ENCODE assay signal across 12 mouse cellular contexts in the genomic region with DNA sequence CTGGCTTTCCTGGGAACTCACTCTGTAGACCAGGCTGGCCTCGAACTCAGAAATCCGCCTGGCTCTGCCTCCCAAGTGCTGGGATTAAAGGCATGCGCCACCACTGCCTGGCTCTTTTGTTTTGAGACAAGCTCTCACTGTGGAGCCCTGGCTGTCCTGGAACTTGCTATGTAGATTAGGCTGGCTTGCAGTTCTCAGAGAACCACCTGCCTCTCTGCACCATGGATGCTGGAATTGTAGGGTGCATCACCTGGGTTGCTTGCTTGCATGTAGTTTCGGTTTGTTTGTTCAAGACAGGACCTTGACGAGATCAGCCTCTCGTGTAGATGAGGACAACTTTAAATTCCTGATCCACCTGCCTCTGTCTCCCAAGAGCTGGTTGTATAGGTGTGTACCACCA. TPM values are rescaled to one million over a fixed set of nuclear protein-coding genes. Genes with fewer than 3 reads are reported as not detected.
DNase-seq lines count a peak whose midpoint lies in the region; ATAC-seq and TF ChIP-seq lines count a peak whose summit lies in the region.
"Had no signal": no experiment of that assay in that cellular context is flagged by ENCODE, and none has a peak within 500 bp of the region (broad histone marks: within the 10 kb centered on the region; RNA-seq: fewer than 3 reads in every experiment).

No protein-coding gene starts in this region.

- TF ChIP-seq CTCF in lung, postnatal 0 days (IDR thresholded peaks at IDR 0.05), result no peak

- peaks cover 6% of the 10 kb centered on the region; the same call in 1 of the 2 replicates for H3K4me1 ChIP-seq in lung, postnatal 0 days (ENCODE audit: insufficient read depth, low read depth, low read length)
- H3K4me1 ChIP-seq in liver, embryonic 16.5 days (ENCODE audit: control insufficient read depth, low read depth, low read length), result peaks cover 31% of the 10 kb centered on the region
- H3K4me1 ChIP-seq: neural tube, embryonic 12.5 days had no signal

- 73% methylated on average over 6 of the region's 6 CpGs for WGBS in lung, postnatal 0 days
- 77% methylated on average over 6 of the region's 6 CpGs for WGBS in liver, embryonic 16.5 days (ENCODE audit: insufficient replicate concordance)

- H3K9ac ChIP-seq in lung, postnatal 0 days (replicated peaks; ENCODE audit: low read depth), result no peak overlapping the region
- peak overlapping the region; percentile 37 for H3K9ac ChIP-seq in liver, embryonic 16.5 days (ENCODE audit: low read depth, low read length)
- H3K9ac ChIP-seq: forebrain, embryonic 15.5 days; neural tube, embryonic 12.5 days had no signal

- H3K4me3 ChIP-seq in lung, postnatal 0 days (ENCODE audit: low read depth, low read length), result no peak overlapping the region
- peak overlapping the region; percentile 51 for H3K4me3 ChIP-seq in liver, embryonic 16.5 days (ENCODE audit: low read depth, low read length)
- H3K4me3 ChIP-seq: forebrain, embryonic 15.5 days; neural tube, embryonic 12.5 days had no signal

- peak overlapping the region; percentile 52; the same call in 1 of the 2 replicates for H3K4me2 ChIP-seq in lung, postnatal 0 days (replicated peaks; ENCODE audit: low read depth, low read length)
- peak overlapping the region; percentile 67 for H3K4me2 ChIP-seq in liver, embryonic 16.5 days (ENCODE audit: low read depth, low read length)
- H3K4me2 ChIP-seq: forebrain, embryonic 15.5 days; neural tube, embryonic 12.5 days had no signal

- DNase-seq in CD4-positive, CD25-positive, alpha-beta regulatory T cell, adult 2 months (ENCODE audit: low read depth, low spot score), result peak; percentile 33
- DNase-seq in lung, postnatal 0 days (ENCODE audit: low spot score), result no peak
- DNase-seq in lung, postnatal 25 days (ENCODE audit: low spot score), result no peak
- peak; percentile 32 for DNase-seq in brain, adult 2 months (ENCODE audit: low read depth, low spot score)
- no peak for DNase-seq in right cerebral cortex, postnatal 25 days
- no peak for DNase-seq in kidney, adult 18-20 months
- DNase-seq: kidney, postnatal 36 days; lung, postnatal 36 days had no signal

- ATAC-seq in CD4-positive, CD25-positive, alpha-beta regulatory T cell, adult 4 months, result no peak
- ATAC-seq in lung, postnatal 0 days, result no peak
- no peak for ATAC-seq in liver, embryonic 16.5 days (ENCODE audit: low read depth)
- ATAC-seq: forebrain, embryonic 15.5 days had no signal

- no peaks in the 10 kb centered on the region for H3K27me3 ChIP-seq in lung, postnatal 0 days (replicated peaks; ENCODE audit: insufficient read depth, low read length)
- no peaks in the 10 kb centered on the region for H3K27me3 ChIP-seq in liver, embryonic 16.5 days (ENCODE audit: control insufficient read depth, insufficient read depth, low read depth, low read length)
- H3K27me3 ChIP-seq: forebrain, embryonic 15.5 days; neural tube, embryonic 12.5 days had no signal

- H3K9me3 ChIP-seq in lung, postnatal 0 days (ENCODE audit: low read length), result no peaks in the 10 kb centered on the region
- H3K9me3 ChIP-seq in liver, embryonic 16.5 days (replicated peaks; ENCODE audit: control insufficient read depth, low read length), result no peaks in the 10 kb centered on the region
- H3K9me3 ChIP-seq: forebrain, embryonic 15.5 days; neural tube, embryonic 12.5 days had no signal

- H3K36me3 ChIP-seq in lung, postnatal 0 days (ENCODE audit: insufficient read depth, low read length), result no peaks in the 10 kb centered on the region
- no peaks in the 10 kb centered on the region for H3K36me3 ChIP-seq in liver, embryonic 16.5 days (ENCODE audit: control insufficient read depth, insufficient read depth)
- H3K36me3 ChIP-seq: forebrain, embryonic 15.5 days; neural tube, embryonic 12.5 days had no signal

- no peak overlapping the region for H3K27ac ChIP-seq in lung, postnatal 0 days (ENCODE audit: low read length)
- H3K27ac ChIP-seq in liver, embryonic 16.5 days (ENCODE audit: low read length), result peak overlapping the region; percentile 47
- H3K27ac ChIP-seq: forebrain, embryonic 15.5 days; neural tube, embryonic 12.5 days had no signal

- no peak for TF ChIP-seq EP300 in lung, postnatal 0 days (IDR thresholded peaks at IDR 0.05)

RNA-seq across cellular contexts. Expression of gene Foxn2, which starts 2.7 kb away (rescaled TPM):
- 10 to 100 TPM; 34.5 to 41.0 TPM for polyA plus RNA-seq in CD4-positive, CD25-positive, alpha-beta regulatory T cell, adult 4 months (2017; shearing (Covaris generic))
- 13.6 and 14.9 TPM in 2 replicates for polyA plus RNA-seq in lung, postnatal 0 days (2015; fragmentation: Nextera tagmentation; extraction: Ambion mirVana)
- polyA plus RNA-seq in liver, embryonic 16.5 days (2015; fragmentation: Nextera tagmentation; extraction: Ambion mirVana), result 11.0 and 11.8 TPM in 2 replicates

Comparison
In these comparisons a context has a peak if more than half of its experiments do, and no peak if none do; other contexts are left out.
1. DNase-seq: peak in CD4-positive, CD25-positive, alpha-beta regulatory T cell, adult 2 months (single experiment) and brain, adult 2 months (single experiment); none in lung, postnatal 0 days (single experiment), lung, postnatal 25 days (single experiment), right cerebral cortex, postnatal 25 days (single experiment) and kidney, adult 18-20 months (single experiment).